Mouse (Mus musculus): ENCODE measurements around the gene Mapk13. TPM values are rescaled to one million over a fixed set of nuclear protein-coding genes. Genes with fewer than 3 reads are reported as not detected.
"Not testable (repeated sequence)": the region's sequence is repeated elsewhere in the genome, so short reads cannot be mapped to it uniquely, and the experiment has no call there.

The Mapk13 gene
- polyA plus RNA-seq (2012; ENCODE audit: insufficient read depth, low replicate concordance) = 0.50 TPM in 1 of 2 replicates, not detected in the other

- Histone ChIP-seq H3K9me3 (peaks cover 6% of the 10 kb centered on the region), H3K4me1 (peaks cover 26% of the 10 kb centered on the region), H3K4me3 (replicated peaks) (peak within 1 kb of the TSS; percentile 85), H3K27me3 (replicated peaks) (peaks cover 70% of the 10 kb centered on the region), H3K36me3 (replicated peaks; ENCODE audit: low read length) (no peaks in the 10 kb centered on the region)
- no peak for TF ChIP-seq GATA1 (IDR thresholded peaks at IDR 0.05; ENCODE audit: borderline replicate concordance, low read length)
- no peak for TF ChIP-seq FLI1 (IDR thresholded peaks at IDR 0.05; ENCODE audit: low read length)
Measured at GRCm38 (mm10) chr17:28769121-28769874, at the start of gene Mapk13. Gene Mapk13 (plus strand): TSS chr17:28769297.

DNA sequence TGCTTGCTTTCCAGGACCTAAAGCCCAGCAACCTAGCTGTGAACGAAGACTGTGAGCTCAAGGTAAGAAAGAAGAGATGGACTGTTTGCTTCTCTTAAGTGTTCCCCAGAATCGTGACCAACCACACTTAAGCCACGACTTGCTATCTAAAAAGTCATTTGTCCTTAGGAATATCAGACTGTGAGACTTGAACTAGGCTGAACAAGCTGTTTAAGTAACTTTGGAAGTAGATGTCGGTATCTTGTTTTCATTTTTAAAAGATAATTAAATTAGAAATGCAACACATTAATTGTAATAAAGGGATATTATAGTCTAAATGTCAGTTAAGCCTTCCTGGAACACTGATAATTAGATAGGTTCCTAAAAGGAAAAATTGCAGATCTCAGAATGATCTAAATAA, 43.3 kb upstream of the Mapk13 start, which contains the start of gene AC170998.1:
Gene AC170998.1 (plus strand): TSS at position 301 of the 400 bp plus-strand sequence.
- Histone ChIP-seq H3K36me3 (replicated peaks; ENCODE audit: low read length) (peaks cover 90% of the 10 kb centered on the region), H3K4me1 (peaks cover 73% of the 10 kb centered on the region), H3K4me3 (replicated peaks) (no peak within 1 kb of the TSS), H3K27me3 (replicated peaks) (no peaks in the 10 kb centered on the region), H3K9me3 (no peaks in the 10 kb centered on the region)
- TF ChIP-seq FLI1 (IDR thresholded peaks at IDR 0.05; ENCODE audit: low read length) = no peak
- no peak for TF ChIP-seq GATA1 (IDR thresholded peaks at IDR 0.05; ENCODE audit: borderline replicate concordance, low read length)

DNA sequence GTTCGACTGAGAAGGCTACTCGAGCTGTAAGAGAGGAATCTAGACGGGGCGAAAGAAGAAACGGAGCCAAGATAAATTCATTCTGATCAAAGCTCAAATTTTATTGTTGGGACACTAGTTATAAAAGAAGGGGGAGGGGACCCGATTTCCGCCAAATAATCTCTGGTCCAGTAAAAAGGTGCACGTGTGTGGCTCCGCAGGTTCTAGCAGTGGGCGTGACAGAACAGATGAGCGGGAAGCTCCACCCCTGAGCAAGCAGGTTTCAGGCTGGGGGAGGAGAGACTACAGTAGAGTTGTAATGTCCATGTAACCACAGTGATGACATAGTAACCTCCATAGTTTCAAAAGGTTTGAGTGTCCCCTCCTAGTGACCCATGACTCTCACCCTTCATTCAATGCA, 41.6 kb upstream of the Mapk13 start:
- not testable (repeated sequence) for H3K9me3 ChIP-seq; H3K27me3 ChIP-seq (replicated peaks); H3K4me3 ChIP-seq (replicated peaks)
- peaks cover 90% of the 10 kb centered on the region for H3K36me3 ChIP-seq (replicated peaks; ENCODE audit: low read length)
- H3K4me1 ChIP-seq = peaks cover 73% of the 10 kb centered on the region

- no peaks in the 10 kb centered on the region for H3K27me3 ChIP-seq (replicated peaks)
- TF ChIP-seq GATA1 (IDR thresholded peaks at IDR 0.05; ENCODE audit: borderline replicate concordance, low read length) = no peak
- no peak for TF ChIP-seq FLI1 (IDR thresholded peaks at IDR 0.05; ENCODE audit: low read length)
- no peaks in the 10 kb centered on the region for H3K9me3 ChIP-seq
- H3K4me1 ChIP-seq = peaks cover 96% of the 10 kb centered on the region
- peaks cover 88% of the 10 kb centered on the region for H3K36me3 ChIP-seq (replicated peaks; ENCODE audit: low read length)
- peak overlapping the region; percentile 83 for H3K4me3 ChIP-seq (replicated peaks)
Measured at GRCm38 (mm10) chr17:28735317-28736105, 33.6 kb upstream of the Mapk13 start.

- Histone ChIP-seq H3K36me3 (replicated peaks; ENCODE audit: low read length) (peaks cover 88% of the 10 kb centered on the region), H3K4me1 (peaks cover 96% of the 10 kb centered on the region), H3K9me3 (no peaks in the 10 kb centered on the region), H3K4me3 (replicated peaks) (peak overlapping the region; percentile 83), H3K27me3 (replicated peaks) (no peaks in the 10 kb centered on the region)
- TF ChIP-seq FLI1 (IDR thresholded peaks at IDR 0.05; ENCODE audit: low read length) (no peak), GATA1 (IDR thresholded peaks at IDR 0.05; ENCODE audit: borderline replicate concordance, low read length) (no peak)
Measured at GRCm38 (mm10) chr17:28736486-28736885, 32.6 kb upstream of the Mapk13 start.

GRCm38 (mm10) chr17:28737973-28738372, 31.1 kb upstream of the Mapk13 start:
- Histone ChIP-seq H3K36me3 (replicated peaks; ENCODE audit: low read length) (peaks cover 88% of the 10 kb centered on the region), H3K4me3 (replicated peaks) (no peak overlapping the region), H3K4me1 (peaks cover 92% of the 10 kb centered on the region), H3K27me3 (replicated peaks) (no peaks in the 10 kb centered on the region), H3K9me3 (peaks cover 4% of the 10 kb centered on the region; the same call in 1 of the 2 replicates)
- no peak for TF ChIP-seq GATA1 (IDR thresholded peaks at IDR 0.05; ENCODE audit: borderline replicate concordance, low read length)
- TF ChIP-seq FLI1 (IDR thresholded peaks at IDR 0.05; ENCODE audit: low read length) = no peak

DNA sequence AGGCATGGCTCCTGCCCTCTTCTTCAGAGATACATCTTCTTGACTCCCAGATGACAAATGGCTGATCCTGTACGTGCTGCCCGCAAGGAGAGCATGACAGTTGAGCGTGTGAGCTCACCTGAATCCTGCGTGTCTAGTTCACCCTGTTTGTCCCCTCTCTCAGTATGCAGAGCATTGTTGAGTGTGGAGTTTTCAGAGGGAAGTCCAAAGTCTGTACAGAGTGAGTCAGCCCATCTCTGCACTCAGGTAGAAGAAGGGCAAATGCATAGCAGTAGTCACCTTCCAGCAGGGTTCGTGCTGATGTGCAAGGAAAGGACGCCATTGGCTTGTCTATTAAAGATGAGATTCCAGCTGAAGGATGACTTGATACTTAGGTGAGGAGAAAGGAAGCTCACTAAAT, 29.9 kb upstream of the Mapk13 start:
- TF ChIP-seq FLI1 (IDR thresholded peaks at IDR 0.05; ENCODE audit: low read length) (no peak), GATA1 (IDR thresholded peaks at IDR 0.05; ENCODE audit: borderline replicate concordance, low read length) (no peak)
- H3K4me1 ChIP-seq = peaks cover 93% of the 10 kb centered on the region
- H3K36me3 ChIP-seq (replicated peaks; ENCODE audit: low read length) = peaks cover 91% of the 10 kb centered on the region
- H3K27me3 ChIP-seq (replicated peaks) = no peaks in the 10 kb centered on the region
- H3K4me3 ChIP-seq (replicated peaks) = peak overlapping the region; percentile 3
- H3K9me3 ChIP-seq = peaks cover 12% of the 10 kb centered on the region; the same call in 1 of the 2 replicates

DNA sequence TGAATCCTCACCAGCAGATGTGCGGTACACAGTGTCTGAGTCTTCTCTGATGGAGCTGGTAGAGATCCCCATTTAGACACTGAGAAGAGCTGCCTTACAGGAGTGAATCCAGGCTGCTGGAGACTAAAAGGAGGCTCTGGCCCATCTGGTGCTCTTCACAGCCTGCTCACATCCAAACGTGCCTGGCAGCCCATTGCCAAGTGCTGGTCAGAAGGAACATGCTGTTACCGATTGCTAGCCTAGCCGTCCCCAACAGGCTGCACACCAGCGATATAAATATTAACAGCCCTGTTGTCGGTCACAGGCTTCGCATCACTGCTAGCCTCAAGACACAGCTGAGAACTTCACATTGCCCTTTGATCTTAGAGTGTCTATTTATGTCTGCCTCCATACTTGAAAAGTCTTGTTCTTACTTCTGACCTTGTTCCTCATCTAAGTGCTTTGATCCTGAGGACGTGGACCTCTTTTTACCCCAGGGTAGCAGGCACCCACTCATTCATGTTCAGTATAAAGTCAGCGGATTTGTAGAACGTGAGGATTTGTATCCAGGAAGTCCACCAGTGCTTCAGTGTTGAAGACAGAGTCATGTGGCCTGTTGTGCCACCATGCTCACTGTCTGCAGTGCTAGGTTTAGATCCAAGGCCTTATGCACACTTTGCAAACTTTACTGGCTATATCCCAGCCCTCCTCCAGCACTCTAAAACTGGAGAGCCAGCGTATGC, 25.8 kb upstream of the Mapk13 start:
- Histone ChIP-seq H3K9me3 (peaks cover 12% of the 10 kb centered on the region; the same call in 1 of the 2 replicates), H3K27me3 (replicated peaks) (no peaks in the 10 kb centered on the region), H3K36me3 (replicated peaks; ENCODE audit: low read length) (peaks cover 100% of the 10 kb centered on the region), H3K4me1 (peaks cover 89% of the 10 kb centered on the region), H3K4me3 (replicated peaks) (peak overlapping the region; percentile 5)
- TF ChIP-seq GATA1 (IDR thresholded peaks at IDR 0.05; ENCODE audit: borderline replicate concordance, low read length) (no peak), FLI1 (IDR thresholded peaks at IDR 0.05; ENCODE audit: low read length) (no peak)

DNA sequence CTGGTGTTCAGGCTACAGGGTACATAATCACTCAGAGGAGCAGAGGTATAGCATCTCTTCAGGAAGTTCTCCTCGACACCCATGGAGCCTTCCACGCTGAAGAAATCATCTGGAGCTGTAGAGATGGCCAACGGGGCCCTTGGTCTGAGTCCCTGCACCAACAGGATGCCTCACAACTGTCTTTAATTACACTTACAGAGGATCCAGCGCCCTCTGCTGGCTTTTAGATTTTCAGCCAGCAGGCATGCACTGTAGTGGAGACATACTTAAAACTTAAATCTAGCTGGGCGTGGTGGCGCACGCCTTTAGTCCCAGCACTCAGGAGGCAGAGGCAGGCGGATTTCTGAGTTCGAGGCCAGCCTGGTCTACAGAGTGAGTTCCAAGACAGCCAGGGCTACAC, 25.2 kb upstream of the Mapk13 start:
- Histone ChIP-seq H3K9me3 (peaks cover 12% of the 10 kb centered on the region; the same call in 1 of the 2 replicates), H3K36me3 (replicated peaks; ENCODE audit: low read length) (peaks cover 100% of the 10 kb centered on the region), H3K4me3 (replicated peaks) (no peak overlapping the region), H3K4me1 (peaks cover 89% of the 10 kb centered on the region), H3K27me3 (replicated peaks) (no peaks in the 10 kb centered on the region)
- TF ChIP-seq FLI1 (IDR thresholded peaks at IDR 0.05; ENCODE audit: low read length) (no peak), GATA1 (IDR thresholded peaks at IDR 0.05; ENCODE audit: borderline replicate concordance, low read length) (no peak)

Measured in megakaryocyte, embryonic 14.5 days (primary cell).